Comparison of ENCODE assay signal across 27 mouse cellular contexts in the genomic region with DNA sequence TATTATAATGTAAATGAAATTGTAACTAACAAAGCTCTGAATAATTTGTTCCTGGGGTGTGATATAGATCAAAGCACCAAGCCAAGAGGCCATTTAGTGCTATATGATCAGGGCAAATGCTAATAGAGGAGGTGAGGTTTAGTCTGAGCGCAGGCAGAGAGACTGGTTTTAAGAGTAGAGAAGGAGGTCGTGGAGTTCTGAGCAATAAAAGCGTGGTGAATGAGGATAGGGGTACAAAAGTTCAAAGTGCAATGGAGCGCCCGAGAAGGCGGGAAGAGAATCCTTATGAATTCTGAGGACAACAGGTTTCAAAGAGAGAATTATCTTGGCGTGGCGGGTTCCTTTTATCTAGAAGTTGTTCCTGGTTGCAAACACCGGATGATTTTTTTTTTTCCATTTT.
"Had no signal": no experiment of that assay in that cellular context is flagged by ENCODE, and none has a peak within 500 bp of the region (broad histone marks: within the 10 kb centered on the region; RNA-seq: fewer than 3 reads in every experiment).

No protein-coding gene starts in this region.

- H3K9me3 ChIP-seq: embryonic facial prominence, embryonic 10.5 days; embryonic facial prominence, embryonic 12.5 days; embryonic facial prominence, embryonic 13.5 days; embryonic facial prominence, embryonic 15.5 days; forebrain, embryonic 10.5 days; forebrain, embryonic 12.5 days; forebrain, embryonic 13.5 days; forebrain, embryonic 15.5 days had no signal

- H3K4me3 ChIP-seq: embryonic facial prominence, embryonic 10.5 days; embryonic facial prominence, embryonic 12.5 days; embryonic facial prominence, embryonic 13.5 days; embryonic facial prominence, embryonic 15.5 days; erythroblast, embryonic 14.5 days; forebrain, embryonic 10.5 days; forebrain, embryonic 12.5 days; forebrain, embryonic 13.5 days; forebrain, embryonic 15.5 days; gastrocnemius, adult 2 months had no signal

- H3K27ac ChIP-seq: embryonic facial prominence, embryonic 10.5 days; embryonic facial prominence, embryonic 12.5 days; embryonic facial prominence, embryonic 13.5 days; embryonic facial prominence, embryonic 15.5 days; forebrain, embryonic 10.5 days; forebrain, embryonic 12.5 days; forebrain, embryonic 13.5 days; forebrain, embryonic 15.5 days; gastrocnemius, adult 2 months had no signal

- H3K4me1 ChIP-seq: embryonic facial prominence, embryonic 10.5 days; embryonic facial prominence, embryonic 12.5 days; embryonic facial prominence, embryonic 13.5 days; embryonic facial prominence, embryonic 15.5 days; forebrain, embryonic 10.5 days; forebrain, embryonic 12.5 days; forebrain, embryonic 13.5 days; forebrain, embryonic 15.5 days had no signal

- H3K4me2 ChIP-seq: embryonic facial prominence, embryonic 12.5 days; embryonic facial prominence, embryonic 13.5 days; embryonic facial prominence, embryonic 15.5 days; forebrain, embryonic 12.5 days; forebrain, embryonic 13.5 days; forebrain, embryonic 15.5 days had no signal

- ATAC-seq: forebrain, embryonic 13.5 days; forebrain, embryonic 14.5 days; forebrain, postnatal 0 days had no signal

- DNase-seq: cerebellum, adult 18-20 months; cerebellum, adult 2 months; cerebellum, adult 8-10 months; cerebellum, adult 9-10 months; cerebellum, adult 9-11 months; cerebellum, postnatal 10 days; cerebellum, postnatal 14 days; cerebellum, postnatal 25 days; cerebellum, postnatal 36 days; embryo, embryonic 11 days; forebrain, postnatal 0 days; gastrocnemius, adult 2 months; gastrocnemius, postnatal 10 days; gastrocnemius, postnatal 14 days; gastrocnemius, postnatal 25 days; gastrocnemius, postnatal 36 days; heart, adult 11 months had no signal

- H3K27me3 ChIP-seq: embryonic facial prominence, embryonic 12.5 days; embryonic facial prominence, embryonic 13.5 days; embryonic facial prominence, embryonic 15.5 days; forebrain, embryonic 12.5 days; forebrain, embryonic 13.5 days; forebrain, embryonic 15.5 days had no signal

- H3K9ac ChIP-seq: embryonic facial prominence, embryonic 12.5 days; embryonic facial prominence, embryonic 13.5 days; embryonic facial prominence, embryonic 15.5 days; forebrain, embryonic 12.5 days; forebrain, embryonic 13.5 days; forebrain, embryonic 15.5 days; forebrain, postnatal 0 days had no signal

- H3K36me3 ChIP-seq: embryonic facial prominence, embryonic 10.5 days; embryonic facial prominence, embryonic 12.5 days; embryonic facial prominence, embryonic 13.5 days; embryonic facial prominence, embryonic 15.5 days; forebrain, embryonic 10.5 days; forebrain, embryonic 12.5 days; forebrain, embryonic 15.5 days had no signal
